Mouse (Mus musculus): ENCODE data around the gene Tgif2. TPM values are rescaled to one million over a fixed set of nuclear protein-coding genes. Genes with fewer than 3 reads are reported as not detected.
A peak's percentile ranks its signal among the peaks of the same experiment; 100 is the strongest.
"Not testable (repeated sequence)": the region's sequence is repeated elsewhere in the genome, so short reads cannot be mapped to it uniquely, and the experiment has no call there.

The Tgif2 gene
- polyA plus RNA-seq, 1 experiment from 2014 or later = 69.6 TPM

- Histone ChIP-seq H3K27ac (ENCODE audit: low read depth, low read length) (no peak overlapping the region), H3K4me1 (replicated peaks; ENCODE audit: control insufficient read depth, insufficient read depth, low read length) (peaks cover 6% of the 10 kb centered on the region; the same call in 1 of the 2 replicates), H3K9me3 (ENCODE audit: control insufficient read depth, low read length) (no peaks in the 10 kb centered on the region), H3K4me2 (replicated peaks; ENCODE audit: low read depth, low read length) (no peak overlapping the region), H3K36me3 (ENCODE audit: control insufficient read depth, insufficient read depth, low read length) (peaks cover 8% of the 10 kb centered on the region; the same call in 1 of the 2 replicates), H3K4me3 (ENCODE audit: low read depth, low read length) (no peak overlapping the region), H3K27me3 (ENCODE audit: control insufficient read depth, insufficient read depth, low read length) (no peaks in the 10 kb centered on the region), H3K9ac (ENCODE audit: low read depth, low read length) (no peak overlapping the region)
- no peak for ATAC-seq (ENCODE audit: low FRiP score)
- no peak for DNase-seq (ENCODE audit: low spot score)
- 93% methylated on average over 6 of the region's 6 CpGs for WGBS
Observed at GRCm38 (mm10) chr2:156848526-156849182, 8.8 kb downstream of the Tgif2 start.

- ATAC-seq (ENCODE audit: low FRiP score) = no peak
- Histone ChIP-seq H3K4me3 (ENCODE audit: low read depth, low read length) (no peak overlapping the region), H3K4me2 (replicated peaks; ENCODE audit: low read depth, low read length) (no peak overlapping the region), H3K27ac (ENCODE audit: low read depth, low read length) (no peak overlapping the region), H3K27me3 (ENCODE audit: control insufficient read depth, insufficient read depth, low read length) (no peaks in the 10 kb centered on the region), H3K36me3 (ENCODE audit: control insufficient read depth, insufficient read depth, low read length) (peaks cover 8% of the 10 kb centered on the region; the same call in 1 of the 2 replicates), H3K4me1 (replicated peaks; ENCODE audit: control insufficient read depth, insufficient read depth, low read length) (no peaks in the 10 kb centered on the region), H3K9me3 (ENCODE audit: control insufficient read depth, low read length) (no peaks in the 10 kb centered on the region), H3K9ac (ENCODE audit: low read depth, low read length) (no peak overlapping the region)
- 91% methylated on average over 5 of the region's 5 CpGs for WGBS
- DNase-seq (ENCODE audit: low spot score) = no peak
Observed at GRCm38 (mm10) chr2:156850505-156850904, 10.7 kb downstream of the Tgif2 start.

DNA sequence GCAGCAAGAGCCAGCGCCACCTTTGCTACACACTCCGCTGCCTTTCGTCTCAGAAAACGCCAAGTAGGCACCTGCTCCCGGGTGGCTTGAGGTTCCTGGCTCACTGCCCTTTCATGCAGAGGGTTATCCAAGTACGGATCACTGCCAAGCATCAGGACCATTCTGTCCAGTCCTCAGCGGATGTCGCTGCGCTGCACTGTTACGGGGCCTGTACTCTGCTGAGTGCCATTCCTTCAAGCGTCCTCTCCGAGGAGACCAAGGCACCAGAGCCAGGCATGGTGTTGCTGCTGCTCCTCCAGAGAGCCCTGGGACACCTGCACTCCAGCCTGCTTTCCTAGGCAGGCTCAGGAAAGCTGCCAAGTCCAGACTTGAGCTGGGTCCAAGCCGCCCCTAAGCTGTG lies 13.8 kb downstream of the Tgif2 start:
- not testable (repeated sequence) for H3K9ac ChIP-seq (ENCODE audit: low read depth, low read length); H3K9me3 ChIP-seq (ENCODE audit: control insufficient read depth, low read length); H3K4me1 ChIP-seq (replicated peaks; ENCODE audit: control insufficient read depth, insufficient read depth, low read length); H3K4me3 ChIP-seq (ENCODE audit: low read depth, low read length); H3K36me3 ChIP-seq (ENCODE audit: control insufficient read depth, insufficient read depth, low read length); H3K27ac ChIP-seq (ENCODE audit: low read depth, low read length); ATAC-seq (ENCODE audit: low FRiP score); H3K27me3 ChIP-seq (ENCODE audit: control insufficient read depth, insufficient read depth, low read length); DNase-seq (ENCODE audit: low spot score); H3K4me2 ChIP-seq (replicated peaks; ENCODE audit: low read depth, low read length)
- 98% methylated on average over 8 of the region's 13 CpGs for WGBS

- not testable (repeated sequence) for H3K36me3 ChIP-seq (ENCODE audit: control insufficient read depth, insufficient read depth, low read length); H3K4me2 ChIP-seq (replicated peaks; ENCODE audit: low read depth, low read length); H3K27ac ChIP-seq (ENCODE audit: low read depth, low read length); H3K4me3 ChIP-seq (ENCODE audit: low read depth, low read length); H3K9me3 ChIP-seq (ENCODE audit: control insufficient read depth, low read length); ATAC-seq (ENCODE audit: low FRiP score); H3K27me3 ChIP-seq (ENCODE audit: control insufficient read depth, insufficient read depth, low read length); H3K4me1 ChIP-seq (replicated peaks; ENCODE audit: control insufficient read depth, insufficient read depth, low read length); H3K9ac ChIP-seq (ENCODE audit: low read depth, low read length)
- DNase-seq (ENCODE audit: low spot score) = peak; percentile 28
- WGBS = 59% methylated on average over 13 of the region's 13 CpGs
Observed at GRCm38 (mm10) chr2:156853999-156854771, 14.4 kb downstream of the Tgif2 start.

DNA sequence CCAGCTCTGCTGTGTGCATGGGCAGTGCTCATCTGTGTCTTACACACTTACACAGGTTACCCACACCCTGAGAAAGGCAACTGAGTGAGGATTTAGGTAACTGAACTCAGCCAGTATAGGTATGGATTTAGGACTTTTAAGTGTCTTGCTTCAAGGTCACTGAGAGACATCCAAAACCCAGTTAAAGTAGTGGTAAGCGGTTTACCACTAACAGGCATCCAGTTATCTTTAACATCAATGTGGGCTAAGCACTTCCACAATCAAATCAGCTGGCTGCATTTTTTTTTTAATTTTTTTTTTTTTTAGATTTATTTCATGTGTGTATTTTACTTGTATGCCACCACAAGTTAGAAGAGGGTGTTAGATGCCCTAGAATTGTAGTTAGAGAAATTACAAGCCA lies 16.5 kb downstream of the Tgif2 start:
- no peaks in the 10 kb centered on the region for H3K27me3 ChIP-seq (ENCODE audit: control insufficient read depth, insufficient read depth, low read length)
- H3K9me3 ChIP-seq (ENCODE audit: control insufficient read depth, low read length) = no peaks in the 10 kb centered on the region
- H3K27ac ChIP-seq (ENCODE audit: low read depth, low read length) = no peak overlapping the region
- 0 out of 2 replicates have a peak, but pooled peaks cover 2% of the 10 kb centered on the region for H3K36me3 ChIP-seq (ENCODE audit: control insufficient read depth, insufficient read depth, low read length)
- no peak for DNase-seq (ENCODE audit: low spot score)
- H3K9ac ChIP-seq (ENCODE audit: low read depth, low read length) = no peak overlapping the region
- no peaks in the 10 kb centered on the region for H3K4me1 ChIP-seq (replicated peaks; ENCODE audit: control insufficient read depth, insufficient read depth, low read length)
- H3K4me3 ChIP-seq (ENCODE audit: low read depth, low read length) = no peak overlapping the region
- 98% methylated on average over 1 of the region's 1 CpGs for WGBS
- ATAC-seq (ENCODE audit: low FRiP score) = no peak
- no peak overlapping the region for H3K4me2 ChIP-seq (replicated peaks; ENCODE audit: low read depth, low read length)

- Histone ChIP-seq H3K4me2 (replicated peaks; ENCODE audit: low read depth, low read length) (no peak overlapping the region), H3K27me3 (ENCODE audit: control insufficient read depth, insufficient read depth, low read length) (no peaks in the 10 kb centered on the region), H3K4me1 (replicated peaks; ENCODE audit: control insufficient read depth, insufficient read depth, low read length) (no peaks in the 10 kb centered on the region), H3K4me3 (ENCODE audit: low read depth, low read length) (no peak overlapping the region), H3K9me3 (ENCODE audit: control insufficient read depth, low read length) (no peaks in the 10 kb centered on the region), H3K27ac (ENCODE audit: low read depth, low read length) (no peak overlapping the region), H3K9ac (ENCODE audit: low read depth, low read length) (no peak overlapping the region), H3K36me3 (ENCODE audit: control insufficient read depth, insufficient read depth, low read length) (0 out of 2 replicates have a peak, but pooled peaks cover 2% of the 10 kb centered on the region)
- WGBS = 85% methylated on average over 3 of the region's 3 CpGs
- DNase-seq (ENCODE audit: low spot score) (no peak), ATAC-seq (ENCODE audit: low FRiP score) (no peak)
Observed at GRCm38 (mm10) chr2:156857385-156857791, 17.6 kb downstream of the Tgif2 start.

DNA sequence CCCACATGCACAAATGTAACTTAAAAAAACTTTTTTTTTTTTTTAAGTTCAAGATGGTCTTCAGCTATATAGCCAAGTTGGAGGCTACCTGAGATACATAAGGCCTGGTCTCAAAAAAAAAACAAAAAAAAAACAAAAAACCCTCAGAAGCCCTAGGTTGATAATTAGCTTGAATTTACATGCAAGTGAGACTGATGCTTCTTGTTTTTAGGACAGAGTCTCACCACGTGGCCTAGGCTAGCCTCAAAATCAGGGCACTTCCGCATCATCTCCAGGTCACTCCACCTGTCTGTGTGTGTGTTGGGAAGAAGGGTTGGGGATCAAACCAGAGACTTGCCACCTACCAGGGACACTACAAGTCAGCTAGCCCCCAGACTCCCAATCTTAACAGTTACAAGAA lies 18.0 kb downstream of the Tgif2 start, which contains the start of gene 4930518I15Rik:
Gene 4930518I15Rik, minus strand, starts transcription at position 112 of the 400 bp plus-strand sequence.
- no peaks in the 10 kb centered on the region for H3K4me1 ChIP-seq (replicated peaks; ENCODE audit: control insufficient read depth, insufficient read depth, low read length)
- 0 out of 2 replicates have a peak, but pooled peaks cover 2% of the 10 kb centered on the region for H3K36me3 ChIP-seq (ENCODE audit: control insufficient read depth, insufficient read depth, low read length)
- no peaks in the 10 kb centered on the region for H3K9me3 ChIP-seq (ENCODE audit: control insufficient read depth, low read length)
- H3K27me3 ChIP-seq (ENCODE audit: control insufficient read depth, insufficient read depth, low read length) = no peaks in the 10 kb centered on the region
- H3K4me2 ChIP-seq (replicated peaks; ENCODE audit: low read depth, low read length) = no peak within 1 kb of the TSS
- no peak within 1 kb of the TSS for H3K4me3 ChIP-seq (ENCODE audit: low read depth, low read length)
- no peak within 1 kb of the TSS for H3K27ac ChIP-seq (ENCODE audit: low read depth, low read length)
- no peak for ATAC-seq (ENCODE audit: low FRiP score)
- no peak for DNase-seq (ENCODE audit: low spot score)
- no peak within 1 kb of the TSS for H3K9ac ChIP-seq (ENCODE audit: low read depth, low read length)
- 90% methylated on average over 2 of the region's 2 CpGs for WGBS

DNA sequence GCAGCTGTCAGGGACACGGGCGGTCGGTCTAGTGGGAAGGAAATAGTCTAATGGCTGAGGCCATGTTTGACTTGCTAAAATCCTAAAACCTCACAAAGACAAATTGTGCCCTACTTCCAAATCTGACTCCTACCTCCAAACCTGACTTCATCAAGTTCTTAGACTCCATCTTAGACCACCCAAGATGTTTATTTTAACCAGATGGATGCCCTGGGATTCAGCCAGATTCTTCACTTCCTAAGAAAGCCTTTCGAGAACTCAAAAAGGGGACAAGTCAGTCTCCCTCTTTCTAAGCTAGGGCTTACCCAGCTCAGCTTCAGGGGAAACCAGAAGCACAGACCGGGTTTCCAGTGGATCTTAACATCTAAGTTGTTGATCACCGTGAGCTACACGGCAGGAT lies 18.9 kb downstream of the Tgif2 start:
- DNase-seq (ENCODE audit: low spot score) (no peak), ATAC-seq (ENCODE audit: low FRiP score) (no peak)
- Histone ChIP-seq H3K4me2 (replicated peaks; ENCODE audit: low read depth, low read length) (no peak overlapping the region), H3K4me1 (replicated peaks; ENCODE audit: control insufficient read depth, insufficient read depth, low read length) (no peaks in the 10 kb centered on the region), H3K36me3 (ENCODE audit: control insufficient read depth, insufficient read depth, low read length) (0 out of 2 replicates have a peak, but pooled peaks cover 2% of the 10 kb centered on the region), H3K4me3 (ENCODE audit: low read depth, low read length) (no peak overlapping the region), H3K9ac (ENCODE audit: low read depth, low read length) (no peak overlapping the region), H3K27me3 (ENCODE audit: control insufficient read depth, insufficient read depth, low read length) (no peaks in the 10 kb centered on the region), H3K9me3 (ENCODE audit: control insufficient read depth, low read length) (no peaks in the 10 kb centered on the region), H3K27ac (ENCODE audit: low read depth, low read length) (no peak overlapping the region)
- 85% methylated on average over 7 of the region's 7 CpGs for WGBS
